Mouse (Mus musculus): ENCODE measurements around the gene Camk1d.
"Not testable (repeated sequence)": the region's sequence is repeated elsewhere in the genome, so short reads cannot be mapped to it uniquely, and the experiment has no call there.

The Camk1d gene

GRCm38 (mm10) chr2:5553264-5553663 is 161.1 kb downstream of the Camk1d start:
- DNase-seq: no peak

- peak; percentile 22 to 39 for DNase-seq
These were observed 162.5 kb downstream of the Camk1d start for GRCm38 (mm10) chr2:5551758-5552255.

GRCm38 (mm10) chr2:5549334-5549733 is 165.0 kb downstream of the Camk1d start:
- DNase-seq: no peak

GRCm38 (mm10) chr2:5548872-5549271 is 165.4 kb downstream of the Camk1d start:
- no peak for DNase-seq

GRCm38 (mm10) chr2:5540870-5541269 is 173.4 kb downstream of the Camk1d start:
- no peak for DNase-seq

- not testable (repeated sequence) for DNase-seq
These were observed 174.4 kb downstream of the Camk1d start for GRCm38 (mm10) chr2:5539894-5540293.

GRCm38 (mm10) chr2:5533868-5534267 is 180.4 kb downstream of the Camk1d start:
- no peak for DNase-seq

- DNase-seq: no peak
These were observed 184.3 kb downstream of the Camk1d start for GRCm38 (mm10) chr2:5529992-5530391.

- no peak for DNase-seq
These were observed 195.1 kb downstream of the Camk1d start for GRCm38 (mm10) chr2:5519221-5519669.

GRCm38 (mm10) chr2:5515106-5515505 is 199.2 kb downstream of the Camk1d start:
- DNase-seq: no peak

GRCm38 (mm10) chr2:5514095-5514494 is 200.2 kb downstream of the Camk1d start:
- no peak for DNase-seq

GRCm38 (mm10) chr2:5513621-5514020 is 200.7 kb downstream of the Camk1d start:
- no peak for DNase-seq

GRCm38 (mm10) chr2:5510042-5510441 is 204.3 kb downstream of the Camk1d start:
- no peak for DNase-seq

- no peak for DNase-seq
These were observed 214.7 kb downstream of the Camk1d start for GRCm38 (mm10) chr2:5499620-5500019.

- no peak for DNase-seq
These were observed 224.4 kb downstream of the Camk1d start for GRCm38 (mm10) chr2:5489916-5490315.

GRCm38 (mm10) chr2:5487344-5487743 is 227.0 kb downstream of the Camk1d start:
- DNase-seq: no peak

GRCm38 (mm10) chr2:5486663-5487062 is 227.7 kb downstream of the Camk1d start:
- no peak for DNase-seq

- DNase-seq: no peak
These were observed 228.5 kb downstream of the Camk1d start for GRCm38 (mm10) chr2:5485786-5486185.

- DNase-seq: no peak
These were observed 234.4 kb downstream of the Camk1d start for GRCm38 (mm10) chr2:5479886-5480285.

GRCm38 (mm10) chr2:5478709-5479108 is 235.6 kb downstream of the Camk1d start:
- no peak for DNase-seq

GRCm38 (mm10) chr2:5478256-5478655 is 236.1 kb downstream of the Camk1d start:
- peak; percentile 17 to 32 for DNase-seq

GRCm38 (mm10) chr2:5477525-5477924 is 236.8 kb downstream of the Camk1d start:
- DNase-seq: no peak

- DNase-seq: no peak
These were observed 244.9 kb downstream of the Camk1d start for GRCm38 (mm10) chr2:5469366-5469941.

GRCm38 (mm10) chr2:5467537-5467936 is 246.8 kb downstream of the Camk1d start:
- DNase-seq: no peak

GRCm38 (mm10) chr2:5458671-5459235 is 255.6 kb downstream of the Camk1d start:
- DNase-seq: no peak
